Mouse (Mus musculus): ENCODE results near the gene Fbxo7. TPM values are rescaled to one million over a fixed set of nuclear protein-coding genes. Genes with fewer than 3 reads are reported as not detected.
A peak's percentile ranks its signal among the peaks of the same experiment; 100 is the strongest.

Gene Fbxo7
- polyA plus RNA-seq, 1 experiment from 2014 or later, result 29.9 TPM

GRCm38 (mm10) chr10:86093109-86094035 is 71.6 kb downstream of the Fbxo7 start:
- peak; percentile 90 for ATAC-seq
- Histone ChIP-seq H3K4me3 (ENCODE audit: low read length) (no peak overlapping the region), H3K27ac (ENCODE audit: low read length) (0 out of 2 replicates have a peak overlapping the region, but pooled peaks have one; percentile 44), H3K27me3 (replicated peaks; ENCODE audit: control insufficient read depth, insufficient read depth, low read length) (no peaks in the 10 kb centered on the region), H3K36me3 (ENCODE audit: control insufficient read depth, insufficient read depth, low read length) (no peaks in the 10 kb centered on the region), H3K9ac (ENCODE audit: low read depth, low read length) (no peak overlapping the region), H3K4me1 (ENCODE audit: control insufficient read depth, insufficient read depth, low read length) (peaks cover 3% of the 10 kb centered on the region; the same call in 1 of the 2 replicates), H3K9me3 (ENCODE audit: control insufficient read depth, low read length) (no peaks in the 10 kb centered on the region), H3K4me2 (ENCODE audit: low read depth, low read length) (no peak overlapping the region)
- WGBS, result 60% methylated on average over 14 of the region's 14 CpGs

- H3K36me3 ChIP-seq (ENCODE audit: control insufficient read depth, insufficient read depth, low read length), result no peaks in the 10 kb centered on the region
- WGBS, result 58% methylated on average over 6 of the region's 6 CpGs
- H3K4me2 ChIP-seq (ENCODE audit: low read depth, low read length), result no peak overlapping the region
- no peak overlapping the region for H3K27ac ChIP-seq (ENCODE audit: low read length)
- H3K27me3 ChIP-seq (replicated peaks; ENCODE audit: control insufficient read depth, insufficient read depth, low read length), result no peaks in the 10 kb centered on the region
- no peak for ATAC-seq
- no peak overlapping the region for H3K9ac ChIP-seq (ENCODE audit: low read depth, low read length)
- peaks cover 3% of the 10 kb centered on the region; the same call in 1 of the 2 replicates for H3K4me1 ChIP-seq (ENCODE audit: control insufficient read depth, insufficient read depth, low read length)
- H3K4me3 ChIP-seq (ENCODE audit: low read length), result no peak overlapping the region
- peaks cover 5% of the 10 kb centered on the region; the same call in 1 of the 2 replicates for H3K9me3 ChIP-seq (ENCODE audit: control insufficient read depth, low read length)
Observed at GRCm38 (mm10) chr10:86098363-86098762, 76.6 kb downstream of the Fbxo7 start.

GRCm38 (mm10) chr10:86100281-86100851 is 78.6 kb downstream of the Fbxo7 start:
- H3K4me3 ChIP-seq (ENCODE audit: low read length), result no peak overlapping the region
- H3K9ac ChIP-seq (ENCODE audit: low read depth, low read length), result no peak overlapping the region
- H3K9me3 ChIP-seq (ENCODE audit: control insufficient read depth, low read length), result peaks cover 5% of the 10 kb centered on the region; the same call in 1 of the 2 replicates
- H3K4me2 ChIP-seq (ENCODE audit: low read depth, low read length), result no peak overlapping the region
- no peak for ATAC-seq
- H3K27me3 ChIP-seq (replicated peaks; ENCODE audit: control insufficient read depth, insufficient read depth, low read length), result no peaks in the 10 kb centered on the region
- WGBS, result 75% methylated on average over 3 of the region's 3 CpGs
- H3K27ac ChIP-seq (ENCODE audit: low read length), result no peak overlapping the region
- no peaks in the 10 kb centered on the region for H3K4me1 ChIP-seq (ENCODE audit: control insufficient read depth, insufficient read depth, low read length)
- H3K36me3 ChIP-seq (ENCODE audit: control insufficient read depth, insufficient read depth, low read length), result no peaks in the 10 kb centered on the region

Other genes with a start within 250 kb of the Fbxo7 start
- gene Pwp1, start 192.5 kb upstream of the Fbxo7 start, polyA plus RNA-seq (2015; fragmentation: Nextera tagmentation; extraction: Ambion mirVana), result 55.8 and 59.1 TPM in 2 replicates
- gene Prdm4, start 104.8 kb upstream of the Fbxo7 start, polyA plus RNA-seq (2015; fragmentation: Nextera tagmentation; extraction: Ambion mirVana), result 11.6 and 12.7 TPM in 2 replicates
- gene Ascl4, start 94.3 kb upstream of the Fbxo7 start, polyA plus RNA-seq (2015; fragmentation: Nextera tagmentation; extraction: Ambion mirVana), result 0.06 and 0.18 TPM in 2 replicates
- gene Rtcb, start 64.1 kb upstream of the Fbxo7 start, polyA plus RNA-seq (2015; fragmentation: Nextera tagmentation; extraction: Ambion mirVana), result 146 and 157 TPM in 2 replicates
- 0.05 TPM in 1 of 2 replicates, not detected in the other for gene Bpifc, start 10.1 kb upstream of the Fbxo7 start, polyA plus RNA-seq (2015; fragmentation: Nextera tagmentation; extraction: Ambion mirVana)

Measured in intestine, embryonic 16.5 days (tissue).